Mouse (Mus musculus) heart, postnatal 10 days (tissue): ENCODE measurements around the gene Atp8b2. TPM values are rescaled to one million over a fixed set of nuclear protein-coding genes. Genes with fewer than 3 reads are reported as not detected.

Experiments used
- DNase-seq, 2 experiments: peaks; one replicate each; pipeline ENCODE4 v3.0.0; 2021
- intact Hi-C: fragments of 180-260 bp; cut with DNase I; formaldehyde crosslinking; loops from one replicate; pipeline ENCODE4 v1.15.1; 2025
- total RNA-seq, 2 experiments: library from RNA; stranded (reverse); gene quantifications; 2 replicates each; pipeline ENCODE4 v1.2.3; 2021

Atp8b2 gene
- 10 to 100 TPM; 56.2 to 58.1 TPM for total RNA-seq

DNA sequence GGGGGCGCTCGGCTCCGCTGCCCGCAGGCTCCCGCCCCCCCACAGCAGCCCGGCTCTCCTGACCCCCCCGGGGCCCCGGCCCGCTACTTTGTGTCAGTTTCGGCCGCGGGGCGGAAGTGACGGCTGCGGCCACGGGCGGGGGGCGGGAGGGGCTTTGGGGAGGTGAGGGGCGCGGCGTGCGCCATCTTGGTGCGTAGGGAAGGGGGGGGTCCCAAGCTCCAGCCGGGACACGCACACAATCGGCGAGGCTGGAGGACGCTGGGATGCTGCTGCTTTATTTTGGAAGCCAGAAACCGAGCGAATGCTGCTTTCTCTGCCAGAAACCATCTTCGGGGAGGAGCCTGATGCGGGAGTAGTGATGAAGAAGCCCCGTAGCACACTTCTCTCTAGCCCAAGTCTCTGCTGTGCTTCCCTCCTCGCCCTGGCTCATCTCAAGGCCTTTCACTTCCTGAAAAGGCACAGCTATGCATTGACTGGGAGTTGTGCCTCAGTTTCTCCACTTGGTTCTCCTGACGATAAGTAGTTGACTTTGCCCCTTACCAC, at the start of gene Atp8b2:
Gene Atp8b2, minus strand, starts transcription at position 288 of the 543 bp plus-strand sequence.
- peak; percentile 74 to 78 for DNase-seq
- intact Hi-C loops, result loop anchor here (5.0 kb wide), 2 partner anchors 89 to 101 kb away; partner anchors contain the start of genes 4933434E20Rik and Ubap2l

- no peak for DNase-seq
- intact Hi-C loops, result no loop called here
Measured at GRCm38 (mm10) chr3:90010291-90010690, 47.0 kb upstream of the Atp8b2 start.

DNA sequence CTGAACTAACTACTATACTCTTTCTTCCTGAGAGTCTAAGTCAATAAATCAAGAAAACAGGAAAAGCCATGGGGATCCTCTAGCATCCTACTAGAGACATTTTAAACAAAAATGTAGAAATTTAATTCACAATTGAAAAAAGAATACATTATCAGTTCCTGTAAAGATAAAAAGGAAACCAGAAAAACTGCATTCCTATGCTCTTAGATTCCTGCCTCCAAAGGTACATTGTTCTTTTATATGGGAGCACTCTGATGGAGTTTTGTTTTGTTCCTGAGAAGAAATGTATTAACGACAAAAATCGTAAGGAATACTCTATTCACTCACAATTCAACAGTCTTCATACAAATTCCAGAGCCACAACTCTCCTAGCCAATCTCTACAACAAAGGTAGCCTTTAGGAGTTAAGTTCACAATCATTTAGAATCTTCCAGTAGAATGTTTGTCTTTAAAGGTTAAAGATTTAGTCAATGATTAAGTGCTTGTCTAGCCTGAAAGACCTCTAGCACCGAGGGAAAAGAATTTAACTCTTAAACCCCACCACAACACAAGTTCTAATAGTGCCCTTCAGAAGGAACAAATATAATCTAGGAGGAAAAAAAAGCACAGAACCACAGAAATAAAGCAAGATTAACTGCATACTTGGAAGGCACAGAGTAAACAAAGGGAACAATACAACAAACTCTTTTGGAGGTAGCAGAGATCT, 40.9 kb upstream of the Atp8b2 start:
- no peak for DNase-seq
- intact Hi-C loops, result no loop called here

DNA sequence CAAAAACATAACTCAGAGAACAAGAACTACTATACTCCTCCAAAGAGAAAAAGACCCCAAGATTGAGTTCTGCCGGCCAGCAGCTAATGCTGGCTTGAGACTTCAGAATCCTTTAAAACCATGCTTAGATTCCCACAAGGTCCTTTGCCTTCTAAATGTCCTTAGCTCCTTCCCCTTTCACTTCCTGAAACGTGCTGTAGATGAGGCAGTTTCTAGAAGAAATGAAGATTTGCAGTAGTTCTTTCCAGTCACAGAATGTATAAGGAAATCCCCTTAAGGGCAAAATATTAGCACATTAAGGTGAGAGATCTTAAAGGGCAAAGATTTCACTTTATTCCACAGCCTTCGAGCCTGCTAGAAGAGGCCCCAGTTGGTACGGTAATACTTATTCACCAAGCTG, 36.5 kb upstream of the Atp8b2 start:
- DNase-seq, result no peak
- intact Hi-C loops, result no loop called here

- intact Hi-C loops, result no loop called here
- no peak for DNase-seq
Measured at GRCm38 (mm10) chr3:89999090-89999489, 35.8 kb upstream of the Atp8b2 start.

GRCm38 (mm10) chr3:89998612-89999054, 35.3 kb upstream of the Atp8b2 start, which contains the start of gene Hax1:
Gene Hax1 (minus strand): TSS chr3:89998780.
- peak; percentile 96 to 97 for DNase-seq
- intact Hi-C loops, result no loop called here

GRCm38 (mm10) chr3:89997791-89998495, 34.6 kb upstream of the Atp8b2 start:
- DNase-seq, result peak in 1 of 2 experiments; percentile 13
- intact Hi-C loops, result no loop called here

GRCm38 (mm10) chr3:89994807-89995515, 31.7 kb upstream of the Atp8b2 start:
- DNase-seq, result no peak
- intact Hi-C loops, result no loop called here

GRCm38 (mm10) chr3:89987822-89988221, 24.5 kb upstream of the Atp8b2 start:
- intact Hi-C loops, result no loop called here
- DNase-seq, result no peak

GRCm38 (mm10) chr3:89987211-89987610, 23.9 kb upstream of the Atp8b2 start:
- intact Hi-C loops, result no loop called here
- no peak for DNase-seq

DNA sequence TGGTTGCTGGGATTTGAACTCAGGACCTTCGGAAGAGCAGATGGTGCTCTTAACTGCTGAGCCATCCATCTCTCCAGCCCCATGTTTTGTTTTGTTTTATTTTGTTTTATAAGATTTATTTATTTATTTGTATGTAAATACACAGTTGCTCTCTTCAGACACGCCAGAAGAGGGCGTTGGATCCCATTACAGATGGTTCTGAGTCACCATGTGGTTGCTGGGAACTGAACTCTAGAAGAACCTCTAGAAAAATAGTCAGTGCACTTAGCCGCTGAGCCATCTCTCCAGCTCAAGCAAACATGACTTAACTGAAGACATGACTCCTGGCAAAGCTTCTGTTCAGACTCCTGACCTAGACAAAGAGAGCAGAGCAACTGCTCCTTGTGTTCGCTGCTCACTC, 19.1 kb upstream of the Atp8b2 start:
- intact Hi-C loops, result no loop called here
- DNase-seq, result no peak

- intact Hi-C loops, result no loop called here
- DNase-seq, result no peak
Measured at GRCm38 (mm10) chr3:89976859-89977258, 13.6 kb upstream of the Atp8b2 start.

GRCm38 (mm10) chr3:89968509-89968908, 5.2 kb upstream of the Atp8b2 start:
- intact Hi-C loops, result no loop called here
- no peak for DNase-seq

DNA sequence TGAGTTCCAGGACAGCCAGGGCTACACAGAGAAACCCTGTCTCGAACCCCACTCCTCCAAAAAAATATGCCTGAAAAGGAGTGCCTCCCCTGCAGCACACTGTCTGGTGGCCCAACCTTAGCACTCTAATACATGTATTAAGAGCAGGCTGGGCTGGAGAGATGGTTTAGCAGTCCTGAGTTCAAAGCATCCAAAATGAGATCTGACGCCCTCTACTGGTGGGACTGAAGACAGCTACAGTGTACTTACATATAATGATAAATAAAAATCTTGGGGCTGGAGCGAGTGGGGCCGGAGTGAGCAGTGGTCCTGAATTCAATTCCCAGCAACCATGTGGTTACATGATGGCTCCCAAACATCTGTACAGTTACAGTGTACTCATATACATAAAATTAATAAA, 3.6 kb upstream of the Atp8b2 start:
- intact Hi-C loops, result no loop called here
- DNase-seq, result no peak

DNA sequence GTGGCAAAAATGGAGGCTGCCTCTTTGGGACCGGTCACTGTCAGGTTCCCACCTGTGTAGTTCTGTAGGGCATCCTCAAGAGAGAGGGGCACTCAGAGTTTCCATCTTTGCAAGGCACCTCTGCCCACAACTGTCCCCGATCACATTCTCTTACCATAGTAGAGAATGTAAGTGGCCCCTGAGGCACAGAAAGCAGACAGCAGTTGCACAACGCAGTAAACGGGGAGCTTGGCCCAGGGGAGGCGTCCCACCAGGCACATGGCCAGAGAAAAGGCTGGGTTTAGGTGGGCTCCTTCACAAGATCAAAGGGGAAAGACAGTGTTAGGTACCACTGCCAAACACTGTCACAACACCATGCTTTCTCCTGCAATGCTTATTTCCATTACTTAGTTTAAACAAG, 2.7 kb upstream of the Atp8b2 start:
- intact Hi-C loops, result no loop called here
- no peak for DNase-seq

DNA sequence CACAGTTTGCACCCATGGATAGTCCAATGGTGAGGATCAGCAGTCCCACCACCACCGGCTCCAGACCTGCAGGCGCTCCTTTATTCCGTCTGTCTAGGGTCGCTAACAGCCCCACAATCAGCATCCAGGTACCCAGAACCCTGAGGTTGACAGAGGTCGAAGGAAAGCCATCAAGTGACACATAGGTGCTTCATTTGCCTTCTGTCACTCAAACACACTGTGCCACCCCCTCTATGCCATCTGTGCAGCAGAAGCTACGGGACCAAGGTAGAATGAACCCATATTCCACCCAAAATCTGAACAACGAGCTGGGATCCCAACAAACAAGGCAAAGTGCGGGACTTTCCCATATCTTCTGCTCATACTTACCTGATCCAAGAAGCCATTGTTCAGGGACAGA, 2.2 kb upstream of the Atp8b2 start:
- intact Hi-C loops, result no loop called here
- DNase-seq, result no peak

DNA sequence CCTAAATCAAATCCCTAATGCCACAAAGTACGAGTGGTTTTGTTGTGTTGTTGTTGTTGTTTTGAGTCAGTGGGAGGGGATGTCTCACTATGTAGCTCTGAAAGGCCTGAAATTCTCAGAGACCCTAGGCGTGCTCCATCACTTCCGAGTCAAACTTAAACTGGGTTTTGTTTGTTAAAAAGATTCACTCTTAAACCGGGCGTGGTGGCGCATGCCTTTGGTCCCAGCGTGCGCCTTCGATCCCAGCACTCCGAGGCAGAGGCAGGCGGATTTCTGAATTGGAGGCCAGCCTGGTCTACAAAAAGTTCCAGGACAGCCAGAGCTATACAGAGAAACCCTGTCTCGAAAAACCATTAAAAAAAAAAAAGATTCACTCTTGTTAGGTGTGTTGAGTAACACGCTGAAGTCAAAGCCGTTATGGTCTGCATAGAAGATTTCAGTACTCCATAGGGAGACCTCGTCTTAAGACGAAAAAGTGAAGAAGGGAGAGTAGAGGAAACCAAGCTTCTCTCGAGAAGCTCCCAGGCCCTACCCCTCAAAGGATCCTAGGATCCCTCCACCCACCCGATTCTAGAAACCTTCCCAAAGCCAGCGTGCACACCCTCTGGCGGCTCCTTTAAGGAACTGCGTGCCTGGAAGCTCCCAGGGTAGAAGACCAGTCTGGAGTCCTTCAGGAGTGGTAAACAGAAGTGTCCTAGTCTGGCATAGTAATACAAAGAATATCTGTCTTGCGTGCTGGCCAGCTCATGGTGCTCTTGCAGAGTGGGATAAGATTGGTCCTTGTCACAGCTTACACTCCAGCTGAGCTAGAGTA, 825 bp upstream of the Atp8b2 start:
- intact Hi-C loops, result loop anchor here (1.0 to 5.0 kb wide), 3 partner anchors 11 to 102 kb away; partner anchors contain the start of genes 4933434E20Rik and Ubap2l
- DNase-seq, result peak; percentile 80 to 83

DNA sequence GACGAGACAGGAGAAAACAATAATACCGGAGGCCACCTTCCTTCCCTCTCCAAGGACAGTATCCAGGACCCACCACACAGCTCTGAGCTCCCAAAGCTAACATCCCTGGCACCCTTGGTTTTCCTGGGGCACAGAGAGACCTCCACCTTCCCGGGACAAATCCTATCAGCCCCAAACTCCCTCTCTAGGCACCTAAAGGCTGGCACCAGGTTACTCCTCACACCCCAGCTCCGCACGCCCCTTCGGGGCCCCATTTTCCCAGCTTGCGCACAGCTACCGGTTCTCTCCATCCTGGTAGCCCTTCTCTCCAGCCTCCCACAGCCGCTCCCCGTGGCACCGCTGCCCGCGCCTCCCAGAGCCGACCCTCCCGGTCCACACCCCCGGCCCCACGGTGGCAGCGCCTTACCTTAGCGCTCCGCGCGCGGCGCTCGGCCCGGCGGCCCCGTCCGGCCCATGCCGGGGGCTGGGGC, 522 bp downstream of the Atp8b2 start:
- DNase-seq, result peak; percentile 50 to 62

GRCm38 (mm10) chr3:89962059-89962750, 1.1 kb downstream of the Atp8b2 start:
- intact Hi-C loops, result loop anchor here (5.0 kb wide), 2 partner anchors 90 to 100 kb away; partner anchors contain the start of genes 4933434E20Rik and Ubap2l
- DNase-seq, result peak; percentile 72 to 75

More for the DNA sequence above, 522 bp downstream of the Atp8b2 start:
- intact Hi-C loops, result loop anchor here (5.0 kb wide), 2 partner anchors 90 to 100 kb away; partner anchors contain the start of genes 4933434E20Rik and Ubap2l
